Mouse (Mus musculus): ENCODE data around the gene Eef1a1.

DNA sequence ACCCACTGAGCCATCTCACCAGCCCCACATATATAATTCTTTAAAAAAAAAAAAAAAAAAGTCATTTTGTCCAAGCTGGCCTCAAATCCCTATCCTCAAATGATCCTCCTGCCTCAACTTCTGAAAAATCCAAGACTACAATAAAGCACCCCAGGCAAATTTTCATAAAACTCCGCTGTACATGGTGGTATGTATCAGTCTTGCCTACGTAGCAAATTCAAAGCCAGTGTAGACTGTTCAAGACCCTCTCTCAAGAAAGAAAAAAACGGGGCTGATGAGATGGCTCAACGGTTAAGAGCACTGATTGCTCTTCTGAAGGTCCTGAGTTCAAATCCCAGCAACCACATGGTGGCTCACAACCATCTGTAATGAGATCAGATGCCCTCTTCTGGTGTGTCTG is 13.1 kb downstream of the Eef1a1 start:
- TF ChIP-seq POLR2A (IDR thresholded peaks at IDR 0.05; ENCODE audit: borderline replicate concordance, control insufficient read depth, low read depth, low read length) (no peak), CTCF (IDR thresholded peaks at IDR 0.05; ENCODE audit: control insufficient read depth, insufficient read depth, low read length) (no peak)

Data from bone marrow, adult 2 months (tissue).